Mouse (Mus musculus) lung, embryonic 15.5 days (tissue): ENCODE results near the gene Ckmt2. TPM values are rescaled to one million over a fixed set of nuclear protein-coding genes. Genes with fewer than 3 reads are reported as not detected.
A peak's percentile ranks its signal among the peaks of the same experiment; 100 is the strongest.

Experiments
- ATAC-seq: fragments of 200-750 bp; cut with Nextera tagmentation; 2 replicates; pipeline ENCODE4 v1.8.0; 2017; ENCODE audit warnings: moderate number of reproducible peaks, borderline replicate concordance; ENCODE audit not compliant: low FRiP score, low TSS enrichment; ENCODE audit errors: extremely low read depth
- H3K27ac ChIP-seq: fragments of 300-500 bp; sonication (generic); 2 replicates; pipeline ENCODE4 v1.5.1; 2015; ENCODE audit warnings: moderate library complexity, mild to moderate bottlenecking, inconsistent platforms
- H3K27me3 ChIP-seq: fragments of 300-500 bp; sonication (generic); 2 replicates; pipeline ENCODE4 v1.6.1; 2015; ENCODE audit warnings: inconsistent platforms
- H3K36me3 ChIP-seq: fragments of 300-500 bp; sonication (generic); 2 replicates; pipeline ENCODE4 v1.6.1; 2015; ENCODE audit warnings: inconsistent platforms
- H3K4me1 ChIP-seq: fragments of 300-500 bp; sonication (generic); 2 replicates; pipeline ENCODE4 v1.6.1; 2015; ENCODE audit warnings: inconsistent platforms
- H3K4me2 ChIP-seq: fragments of 300-500 bp; sonication (generic); 2 replicates; pipeline ENCODE4 v1.6.1; 2015; ENCODE audit warnings: inconsistent platforms, mild to moderate bottlenecking, moderate library complexity
- H3K4me3 ChIP-seq: fragments of 300-500 bp; sonication (generic); 2 replicates; pipeline ENCODE4 v1.5.1; 2015; ENCODE audit warnings: mild to moderate bottlenecking, inconsistent platforms
- H3K9ac ChIP-seq: fragments of 300-500 bp; sonication (generic); 2 replicates; pipeline ENCODE4 v1.6.1; 2015; ENCODE audit warnings: inconsistent platforms
- H3K9me3 ChIP-seq: fragments of 300-500 bp; sonication (generic); 2 replicates; pipeline ENCODE4 v1.6.1; 2016; ENCODE audit warnings: inconsistent platforms
- WGBS: fragments of 180-500 bp; shearing (Covaris S2); methylation state at CpG from one replicate; pipeline ENCODE4 v1.1.7; 2015; 5-methylcytosine and 5-hydroxymethylcytosine counted together
- polyA plus RNA-seq: library from polyadenylated mRNA; unstranded; fragments of >200 nt; fragmentation: Nextera tagmentation; extraction: Ambion mirVana; gene quantifications from 2 replicates; pipeline ENCODE4 v1.2.1, GENCODE M21; 2015

Gene Ckmt2
- polyA plus RNA-seq, 1 experiment from 2014 or later, result 1.1 TPM

DNA sequence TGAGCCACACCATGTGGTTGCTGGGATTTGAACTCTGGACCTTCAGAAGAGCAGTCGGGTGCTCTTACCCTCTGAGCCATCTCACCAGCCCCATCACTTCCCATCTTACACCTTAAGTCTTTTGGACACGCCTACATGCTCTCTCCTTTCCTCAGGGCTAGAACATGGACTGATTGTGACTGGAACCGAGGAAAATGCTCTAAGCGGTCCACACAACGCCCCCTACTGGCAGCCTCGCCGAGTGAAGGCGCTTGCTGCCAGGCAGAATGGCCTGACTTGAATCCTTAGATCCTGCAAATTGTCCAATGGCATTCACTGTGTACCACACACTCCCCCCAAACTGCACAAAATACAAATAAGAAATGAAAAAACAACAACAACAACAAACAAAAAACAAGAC, 19.3 kb downstream of the Ckmt2 start:
- no peak overlapping the region for H3K4me3 ChIP-seq
- H3K9ac ChIP-seq, result no peak overlapping the region
- ATAC-seq, result no peak
- no peaks in the 10 kb centered on the region for H3K27me3 ChIP-seq
- no peaks in the 10 kb centered on the region for H3K36me3 ChIP-seq
- H3K27ac ChIP-seq, result no peak overlapping the region
- H3K9me3 ChIP-seq, result no peaks in the 10 kb centered on the region
- no peaks in the 10 kb centered on the region for H3K4me1 ChIP-seq
- no peak overlapping the region for H3K4me2 ChIP-seq
- WGBS, result 67% methylated on average over 8 of the region's 8 CpGs

DNA sequence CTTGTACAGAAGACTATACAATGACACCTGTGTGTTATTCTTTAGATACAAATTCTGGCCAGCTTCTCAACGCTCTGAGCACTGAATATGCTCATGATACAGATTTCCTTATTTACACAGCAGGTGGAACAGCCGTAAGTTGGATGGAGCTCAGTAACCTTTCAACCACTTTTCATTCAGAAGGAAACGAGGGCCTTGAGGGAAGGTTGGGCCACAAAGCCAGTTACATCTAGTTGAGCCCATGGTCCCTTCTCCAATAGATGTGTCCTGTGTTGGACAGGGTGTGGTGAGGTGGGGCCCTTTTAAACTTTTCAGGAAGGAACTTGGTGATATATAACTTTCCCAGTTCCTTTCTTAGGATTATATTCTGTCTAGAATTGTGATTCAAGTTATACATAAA, 22.3 kb downstream of the Ckmt2 start:
- H3K36me3 ChIP-seq, result no peaks in the 10 kb centered on the region
- no peak overlapping the region for H3K4me2 ChIP-seq
- H3K9me3 ChIP-seq, result no peaks in the 10 kb centered on the region
- H3K4me1 ChIP-seq, result no peaks in the 10 kb centered on the region
- no peak overlapping the region for H3K4me3 ChIP-seq
- no peaks in the 10 kb centered on the region for H3K27me3 ChIP-seq
- H3K9ac ChIP-seq, result no peak overlapping the region
- 68% methylated on average over 3 of the region's 3 CpGs for WGBS
- H3K27ac ChIP-seq, result no peak overlapping the region
- ATAC-seq, result no peak

DNA sequence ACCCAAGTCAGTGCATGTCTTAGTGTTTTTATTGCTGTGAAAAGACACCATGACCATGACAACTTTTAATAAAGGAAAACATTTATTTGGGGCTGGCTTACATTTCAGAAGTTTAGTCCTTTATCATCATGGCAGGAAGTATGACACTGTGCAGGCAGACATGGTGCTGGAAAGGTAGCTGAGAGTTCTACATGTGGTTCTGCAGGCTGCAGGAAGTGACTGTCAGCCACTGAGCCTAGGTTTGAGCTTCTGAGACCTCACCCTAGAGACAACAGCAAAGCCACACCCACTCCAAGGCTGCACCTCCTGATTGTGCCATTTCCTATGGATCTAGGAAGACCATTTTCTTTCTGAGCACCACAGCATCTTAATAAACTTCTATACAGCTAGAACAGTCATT, 48.8 kb downstream of the Ckmt2 start:
- no peaks in the 10 kb centered on the region for H3K9me3 ChIP-seq
- no peaks in the 10 kb centered on the region for H3K36me3 ChIP-seq
- no peak overlapping the region for H3K4me2 ChIP-seq
- H3K9ac ChIP-seq, result no peak overlapping the region
- no peaks in the 10 kb centered on the region for H3K4me1 ChIP-seq
- no peaks in the 10 kb centered on the region for H3K27me3 ChIP-seq
- H3K4me3 ChIP-seq, result no peak overlapping the region
- no peak for ATAC-seq
- no peak overlapping the region for H3K27ac ChIP-seq

DNA sequence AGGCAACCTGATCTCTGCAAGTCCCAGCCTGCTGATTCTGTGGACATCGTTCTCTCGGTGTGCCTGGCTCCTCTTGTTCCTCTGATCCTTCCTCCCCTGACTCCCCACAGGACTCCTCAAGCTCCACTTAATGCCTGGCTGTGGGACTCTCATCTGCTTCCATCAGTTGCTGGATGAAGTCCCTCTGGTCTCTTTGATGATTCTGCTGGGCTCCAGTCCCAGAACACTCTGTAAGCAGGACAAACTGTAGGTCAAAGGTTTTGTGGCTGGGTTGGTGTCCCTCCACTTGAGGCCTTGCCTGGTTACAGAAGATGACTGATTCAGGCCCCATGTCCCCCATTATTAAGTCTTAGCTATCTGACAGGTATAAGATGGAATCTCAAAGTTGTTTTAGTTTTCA, 50.6 kb downstream of the Ckmt2 start:
- Histone ChIP-seq H3K4me3 (no peak overlapping the region), H3K4me2 (no peak overlapping the region), H3K27me3 (no peaks in the 10 kb centered on the region), H3K27ac (no peak overlapping the region), H3K9ac (no peak overlapping the region), H3K36me3 (no peaks in the 10 kb centered on the region), H3K9me3 (no peaks in the 10 kb centered on the region), H3K4me1 (no peaks in the 10 kb centered on the region)
- 76% methylated on average over 2 of the region's 2 CpGs for WGBS
- no peak for ATAC-seq

DNA sequence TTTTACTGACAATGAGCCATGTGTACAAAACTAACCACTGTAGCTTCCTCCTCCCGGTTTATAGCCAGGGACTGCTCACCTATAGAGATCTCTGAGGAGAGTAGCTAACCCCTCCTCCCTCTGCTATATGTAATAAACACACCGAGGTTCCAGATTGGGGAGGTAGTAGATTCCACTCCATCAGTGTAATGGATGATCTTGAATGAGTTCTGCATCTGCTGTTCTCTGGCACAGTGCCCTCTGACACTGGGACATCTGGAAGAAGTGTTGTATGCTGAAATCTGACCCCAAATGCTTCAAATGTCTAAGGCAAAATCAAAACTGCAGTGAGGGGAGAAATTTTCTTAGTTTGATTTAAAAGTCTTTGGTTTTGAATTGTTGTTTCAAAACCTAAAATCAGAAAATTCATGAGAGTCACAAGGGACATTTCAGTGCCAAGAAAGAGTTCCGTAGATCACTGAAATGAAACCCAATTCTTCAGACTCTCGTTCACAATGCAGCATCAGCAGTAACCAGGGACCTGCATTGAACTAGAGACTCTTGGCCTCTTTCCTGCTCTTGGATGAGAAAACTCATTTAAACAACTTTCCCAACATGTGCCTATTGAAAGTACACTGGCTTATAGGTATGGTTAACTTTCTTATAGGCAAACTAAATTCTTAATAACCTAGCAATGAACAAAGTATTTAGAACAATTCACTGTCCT, 51.7 kb downstream of the Ckmt2 start:
- no peak overlapping the region for H3K4me2 ChIP-seq
- 45% methylated on average over 4 of the region's 4 CpGs for WGBS
- H3K9ac ChIP-seq, result no peak overlapping the region
- H3K27me3 ChIP-seq, result no peaks in the 10 kb centered on the region
- H3K4me3 ChIP-seq, result no peak overlapping the region
- ATAC-seq, result no peak
- H3K4me1 ChIP-seq, result no peaks in the 10 kb centered on the region
- H3K27ac ChIP-seq, result no peak overlapping the region
- no peaks in the 10 kb centered on the region for H3K9me3 ChIP-seq
- no peaks in the 10 kb centered on the region for H3K36me3 ChIP-seq

DNA sequence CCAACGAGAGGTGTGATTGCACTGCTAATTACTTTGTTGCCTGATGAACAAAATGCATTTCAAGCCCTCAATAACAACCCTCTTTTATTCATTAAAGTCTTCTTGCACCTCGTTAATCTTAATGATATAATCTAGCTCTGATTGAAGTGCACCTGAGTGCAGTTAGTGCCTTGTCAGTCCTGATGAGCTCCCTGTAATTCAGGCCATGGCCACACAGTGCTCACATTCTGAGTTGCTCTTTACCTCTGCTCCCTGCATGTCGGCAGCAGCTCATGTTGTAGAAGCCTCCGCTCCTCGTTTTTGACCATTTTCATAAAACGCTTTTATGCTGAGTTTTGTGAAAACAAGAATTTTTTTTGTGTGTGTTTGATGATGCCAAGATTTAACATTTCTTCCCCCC, 53.0 kb downstream of the Ckmt2 start:
- H3K9me3 ChIP-seq, result no peaks in the 10 kb centered on the region
- H3K4me1 ChIP-seq, result no peaks in the 10 kb centered on the region
- no peak for ATAC-seq
- no peak overlapping the region for H3K4me2 ChIP-seq
- H3K27ac ChIP-seq, result no peak overlapping the region
- H3K4me3 ChIP-seq, result no peak overlapping the region
- H3K36me3 ChIP-seq, result no peaks in the 10 kb centered on the region
- H3K27me3 ChIP-seq, result no peaks in the 10 kb centered on the region
- H3K9ac ChIP-seq, result no peak overlapping the region
- 67% methylated on average over 6 of the region's 6 CpGs for WGBS

DNA sequence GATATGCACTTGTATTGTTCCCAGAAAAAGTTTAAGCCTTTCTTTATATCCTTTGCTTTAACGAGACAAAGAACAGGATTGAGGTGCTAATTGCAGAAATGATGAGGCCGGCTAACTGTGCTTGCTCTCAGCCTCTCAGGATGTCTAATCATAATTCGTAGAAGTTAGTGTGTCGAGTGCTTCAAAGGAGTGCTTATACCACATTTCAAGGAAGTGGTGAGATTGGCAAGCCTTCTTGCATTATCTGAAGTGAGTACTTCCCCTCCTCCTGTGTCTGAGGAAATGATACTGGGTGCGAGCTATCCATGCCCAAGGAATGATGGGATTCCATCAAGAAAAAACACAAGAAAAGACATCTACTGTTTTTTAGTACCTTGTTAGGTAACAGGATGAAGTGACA, 62.0 kb downstream of the Ckmt2 start:
- WGBS, result 82% methylated on average over 5 of the region's 5 CpGs
- Histone ChIP-seq H3K9me3 (no peaks in the 10 kb centered on the region), H3K4me1 (no peaks in the 10 kb centered on the region), H3K27me3 (no peaks in the 10 kb centered on the region), H3K27ac (no peak overlapping the region), H3K4me3 (no peak overlapping the region), H3K9ac (no peak overlapping the region), H3K4me2 (no peak overlapping the region), H3K36me3 (no peaks in the 10 kb centered on the region)
- no peak for ATAC-seq

DNA sequence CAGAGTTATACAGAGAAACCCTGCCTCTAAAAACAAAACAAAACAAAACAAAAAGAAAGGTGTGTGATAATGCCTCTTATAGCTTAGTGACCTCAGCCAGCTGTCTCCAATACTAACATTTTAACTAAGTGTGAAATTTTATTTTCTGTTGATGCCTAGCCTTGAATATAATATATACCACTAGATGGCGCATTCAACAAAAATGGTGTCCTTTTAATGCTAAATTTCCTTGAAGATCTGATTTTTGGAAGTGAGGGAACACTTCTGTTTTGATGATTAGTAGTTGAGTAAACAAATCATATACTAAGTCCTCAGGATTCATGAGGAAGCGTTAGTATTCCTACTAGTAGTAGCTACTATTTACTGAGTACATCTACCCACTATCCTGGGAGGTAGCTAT, 67.2 kb downstream of the Ckmt2 start:
- ATAC-seq, result no peak
- Histone ChIP-seq H3K9ac (no peak overlapping the region), H3K4me1 (peaks cover 11% of the 10 kb centered on the region), H3K27me3 (no peaks in the 10 kb centered on the region), H3K27ac (no peak overlapping the region), H3K4me3 (no peak overlapping the region), H3K4me2 (no peak overlapping the region), H3K9me3 (no peaks in the 10 kb centered on the region), H3K36me3 (peaks cover 14% of the 10 kb centered on the region)
- 34% methylated on average over 2 of the region's 2 CpGs for whole genome bisulfite sequencing

DNA sequence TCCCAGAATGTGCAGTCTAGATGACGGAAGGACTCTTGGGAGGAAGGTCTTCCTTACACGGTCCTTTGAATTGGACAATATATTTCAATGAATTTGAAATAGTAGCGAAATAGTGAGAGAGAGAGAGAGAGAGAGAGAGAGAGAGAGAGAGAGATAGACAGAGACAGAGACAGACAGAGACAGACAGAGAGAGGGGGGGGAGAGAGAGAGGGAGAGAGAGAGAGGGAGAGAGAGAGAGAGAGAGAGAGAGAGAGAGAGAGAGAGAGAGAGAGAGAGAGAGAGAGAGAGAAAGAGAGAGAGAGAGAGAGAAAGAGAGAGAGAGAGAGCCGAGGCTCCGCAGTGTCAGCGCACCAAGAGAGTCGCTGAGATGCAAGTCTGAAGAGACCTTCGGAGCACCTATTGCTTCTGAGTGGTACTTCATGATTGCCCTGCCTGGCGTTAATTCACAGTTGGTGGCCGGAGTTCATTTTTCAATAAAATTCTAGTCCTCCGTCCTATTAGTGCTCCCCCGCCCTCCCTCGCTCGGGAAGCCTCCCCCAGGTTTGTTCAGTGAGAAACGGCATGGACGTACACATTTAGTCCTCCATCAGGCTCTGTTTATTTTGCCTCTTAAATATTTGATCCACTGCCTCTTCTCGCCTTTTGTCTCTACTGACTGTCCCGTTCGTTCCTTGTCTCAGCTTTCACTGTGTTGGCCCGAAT, 68.7 kb downstream of the Ckmt2 start:
- WGBS, result 14% methylated on average over 20 of the region's 20 CpGs
- Histone ChIP-seq H3K9me3 (no peaks in the 10 kb centered on the region), H3K9ac (peak overlapping the region; percentile 98), H3K36me3 (peaks cover 18% of the 10 kb centered on the region), H3K27me3 (no peaks in the 10 kb centered on the region), H3K4me3 (peak overlapping the region; percentile 97), H3K4me1 (peaks cover 11% of the 10 kb centered on the region), H3K27ac (peak overlapping the region; percentile 94), H3K4me2 (peak overlapping the region; percentile 67)
- no peak for ATAC-seq

DNA sequence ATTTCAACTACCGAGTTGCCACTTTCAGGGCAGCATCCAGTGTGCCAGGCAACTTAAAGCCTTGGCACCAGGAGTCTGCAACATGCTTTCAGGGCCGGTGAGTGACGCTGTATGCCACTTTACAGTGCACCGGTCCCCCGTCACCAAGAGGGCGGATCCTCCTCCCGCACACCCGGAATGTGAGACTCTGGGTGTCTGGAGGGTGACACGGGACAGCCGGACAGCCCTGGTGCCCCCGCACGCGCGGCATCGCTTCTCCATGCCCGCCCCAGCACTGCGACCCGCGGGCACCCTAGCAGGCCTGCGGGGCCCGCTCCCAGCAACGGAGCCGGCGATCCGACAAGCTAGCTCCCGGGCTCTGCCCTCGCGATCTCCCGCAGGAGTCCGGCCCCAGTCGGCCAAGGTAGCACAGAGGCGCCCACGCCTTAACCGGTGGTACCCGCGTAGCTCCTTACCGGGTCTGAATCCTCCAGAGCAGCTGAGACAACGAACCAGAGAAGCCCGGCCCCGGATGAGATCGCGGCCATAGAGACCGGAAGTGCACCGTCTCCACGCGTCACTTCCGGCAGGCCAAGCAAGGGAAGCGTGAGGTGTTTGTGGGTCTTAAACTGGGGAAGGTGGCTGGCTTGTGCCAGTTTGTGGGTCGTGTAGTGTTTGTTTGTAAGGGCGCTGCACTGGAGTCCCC, 69.4 kb downstream of the Ckmt2 start, which contains the start of gene Zcchc9:
Gene Zcchc9 (minus strand): TSS at position 551 of the 685 bp plus-strand sequence.
- Histone ChIP-seq H3K9me3 (no peaks in the 10 kb centered on the region), H3K9ac (peak within 1 kb of the TSS; percentile 98), H3K36me3 (peaks cover 18% of the 10 kb centered on the region), H3K4me3 (peak within 1 kb of the TSS; percentile 97), H3K4me1 (peaks cover 11% of the 10 kb centered on the region), H3K27me3 (no peaks in the 10 kb centered on the region), H3K27ac (peak within 1 kb of the TSS; percentile 94), H3K4me2 (peak within 1 kb of the TSS; percentile 67)
- ATAC-seq, result peak; percentile 98
- under 1% methylated on average over 50 of the region's 50 CpGs for WGBS
